Mouse (Mus musculus) frontal cortex, adult (tissue): ENCODE data around the gene Bivm.

Experiments used
- ATAC-seq: cut with Nextera tagmentation; 2 replicates; pipeline ENCODE4 v1.9.2; 2017; ENCODE audit warnings: mild to moderate bottlenecking, moderate library complexity, mixed read lengths; ENCODE audit not compliant: low TSS enrichment

Bivm gene

GRCm38 (mm10) chr1:44173903-44174302, 55.1 kb downstream of the Bivm start:
- no peak for ATAC-seq

GRCm38 (mm10) chr1:44178086-44178485, 59.3 kb downstream of the Bivm start:
- no peak for ATAC-seq

- ATAC-seq, result no peak
Observed at GRCm38 (mm10) chr1:44186396-44186795, 67.6 kb downstream of the Bivm start.
